Mouse (Mus musculus) adrenal gland (tissue): ENCODE data around the gene Gramd1b.

Experiments
- intact Hi-C: fragments of 180-260 bp; cut with DNase I; formaldehyde crosslinking; loops from one replicate; pipeline ENCODE4 v1.15.1; 2025

The Gramd1b gene

GRCm38 (mm10) chr9:40342101-40342500, 189.1 kb downstream of the Gramd1b start:
- intact Hi-C loops: no loop called here

GRCm38 (mm10) chr9:40339578-40339977, 191.6 kb downstream of the Gramd1b start:
- intact Hi-C loops: no loop called here

- intact Hi-C loops: no loop called here
These were observed 193.9 kb downstream of the Gramd1b start for GRCm38 (mm10) chr9:40337131-40337820.

GRCm38 (mm10) chr9:40336701-40337100, 194.5 kb downstream of the Gramd1b start:
- intact Hi-C loops: no loop called here

- intact Hi-C loops: no loop called here
These were observed 196.6 kb downstream of the Gramd1b start for GRCm38 (mm10) chr9:40334617-40335016.

GRCm38 (mm10) chr9:40333649-40334396, 197.4 kb downstream of the Gramd1b start:
- intact Hi-C loops: no loop called here

- intact Hi-C loops: no loop called here
These were observed 198.2 kb downstream of the Gramd1b start for GRCm38 (mm10) chr9:40332731-40333648.

- intact Hi-C loops: no loop called here
These were observed 198.9 kb downstream of the Gramd1b start for GRCm38 (mm10) chr9:40332326-40332725.

- intact Hi-C loops: no loop called here
These were observed 199.5 kb downstream of the Gramd1b start for GRCm38 (mm10) chr9:40331411-40332286.

GRCm38 (mm10) chr9:40330609-40331382, 200.4 kb downstream of the Gramd1b start:
- intact Hi-C loops: loop anchor here (1.0 kb wide), 1 partner anchor 102 kb away; no protein-coding TSS in a partner anchor

- intact Hi-C loops: no loop called here
These were observed 204.8 kb downstream of the Gramd1b start for GRCm38 (mm10) chr9:40326260-40326915.

GRCm38 (mm10) chr9:40324826-40325225, 206.4 kb downstream of the Gramd1b start:
- intact Hi-C loops: no loop called here

GRCm38 (mm10) chr9:40324232-40324792, 206.9 kb downstream of the Gramd1b start:
- intact Hi-C loops: no loop called here

- intact Hi-C loops: no loop called here
These were observed 207.4 kb downstream of the Gramd1b start for GRCm38 (mm10) chr9:40323773-40324172.

GRCm38 (mm10) chr9:40323171-40323570, 208.0 kb downstream of the Gramd1b start:
- intact Hi-C loops: no loop called here

GRCm38 (mm10) chr9:40322372-40322771, 208.8 kb downstream of the Gramd1b start:
- intact Hi-C loops: no loop called here

GRCm38 (mm10) chr9:40321668-40322003, 209.5 kb downstream of the Gramd1b start:
- intact Hi-C loops: no loop called here

- intact Hi-C loops: no loop called here
These were observed 210.1 kb downstream of the Gramd1b start for GRCm38 (mm10) chr9:40320879-40321667.
